Mouse (Mus musculus) neural tube, embryonic 15.5 days (tissue): ENCODE measurements around the gene Eps8l2. TPM values are rescaled to one million over a fixed set of nuclear protein-coding genes. Genes with fewer than 3 reads are reported as not detected.
A peak's percentile ranks its signal among the peaks of the same experiment; 100 is the strongest.

Experiments
- ATAC-seq: fragments of 200-750 bp; cut with Nextera tagmentation; 2 replicates; pipeline ENCODE4 v1.8.0; 2017; ENCODE audit warnings: mild to moderate bottlenecking, moderate TSS enrichment, moderate library complexity; ENCODE audit not compliant: low FRiP score
- H3K27ac ChIP-seq: fragments of 300-500 bp; sonication (generic); replicated peaks from 2 replicates; pipeline ENCODE4 v1.5.1; 2015; ENCODE audit warnings: mild to moderate bottlenecking, inconsistent platforms
- H3K27me3 ChIP-seq: fragments of 300-500 bp; sonication (generic); replicated peaks from 2 replicates; pipeline ENCODE4 v1.6.1; 2015; ENCODE audit warnings: inconsistent platforms
- H3K36me3 ChIP-seq: fragments of 300-500 bp; sonication (generic); 2 replicates; pipeline ENCODE4 v1.6.1; 2015; ENCODE audit warnings: inconsistent platforms
- H3K4me1 ChIP-seq: fragments of 300-500 bp; sonication (generic); 2 replicates; pipeline ENCODE4 v1.6.1; 2015; ENCODE audit warnings: inconsistent platforms
- H3K4me2 ChIP-seq: fragments of 300-500 bp; sonication (generic); 2 replicates; pipeline ENCODE4 v1.6.1; 2015; ENCODE audit warnings: inconsistent platforms, mild to moderate bottlenecking, moderate library complexity
- H3K4me3 ChIP-seq: fragments of 300-500 bp; sonication (generic); replicated peaks from 2 replicates; pipeline ENCODE4 v1.5.1; 2015; ENCODE audit warnings: mild to moderate bottlenecking, inconsistent platforms
- H3K9ac ChIP-seq: fragments of 300-500 bp; sonication (generic); replicated peaks from 2 replicates; pipeline ENCODE4 v1.6.1; 2015; ENCODE audit warnings: mild to moderate bottlenecking, inconsistent platforms
- H3K9me3 ChIP-seq: fragments of 300-500 bp; sonication (generic); replicated peaks from 2 replicates; pipeline ENCODE4 v1.6.1; 2016; ENCODE audit warnings: inconsistent platforms
- WGBS: fragments of 180-500 bp; shearing (Covaris S2); methylation state at CpG from one replicate; pipeline ENCODE4 v1.1.7; 2015; ENCODE audit warnings: mixed read lengths; 5-methylcytosine and 5-hydroxymethylcytosine counted together
- polyA plus RNA-seq: library from polyadenylated mRNA; unstranded; fragments of >200 nt; fragmentation: Nextera tagmentation; extraction: Ambion mirVana; gene quantifications from 2 replicates; pipeline ENCODE4 v1.2.1, GENCODE M21; 2015

The Eps8l2 gene
- polyA plus RNA-seq, 1 experiment from 2014 or later = 0.23 TPM

DNA sequence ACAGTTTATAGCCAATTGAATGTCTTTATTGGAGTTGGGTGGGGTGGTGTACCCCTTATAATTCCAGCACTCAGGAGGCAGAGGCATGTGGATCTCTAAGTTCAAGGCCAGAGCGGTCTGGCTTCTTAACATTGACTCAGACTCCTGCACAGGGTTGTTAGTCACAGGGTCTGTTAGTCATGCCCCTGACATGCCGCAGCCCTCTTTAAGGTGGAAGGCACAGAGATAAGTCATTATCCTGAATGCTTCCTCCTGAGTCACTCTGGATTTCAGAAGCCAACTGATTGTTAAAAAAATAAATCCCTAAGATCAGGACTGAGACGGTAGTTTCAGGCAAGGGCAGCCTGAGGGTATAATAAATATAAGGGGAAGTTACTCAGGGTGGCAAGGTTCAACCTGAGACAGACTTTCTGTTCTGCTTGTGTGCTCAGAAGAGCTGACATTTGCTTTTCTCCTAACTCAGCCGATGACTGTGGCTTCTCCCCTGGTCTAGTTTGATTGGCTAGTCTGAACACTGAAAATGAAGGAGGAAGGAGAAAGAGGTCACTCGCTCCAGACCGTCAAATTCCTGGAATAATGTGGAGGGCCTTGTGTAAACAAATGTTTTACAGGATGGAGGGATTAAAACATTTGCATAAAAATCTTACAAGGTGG is 33.4 kb downstream of the Eps8l2 start:
- no peaks in the 10 kb centered on the region for H3K36me3 ChIP-seq
- H3K27me3 ChIP-seq = no peaks in the 10 kb centered on the region
- no peaks in the 10 kb centered on the region for H3K4me1 ChIP-seq
- no peak for ATAC-seq
- no peak overlapping the region for H3K27ac ChIP-seq
- no peaks in the 10 kb centered on the region for H3K9me3 ChIP-seq
- no peak overlapping the region for H3K4me2 ChIP-seq
- H3K9ac ChIP-seq = no peak overlapping the region
- no peak overlapping the region for H3K4me3 ChIP-seq
- WGBS = 78% methylated on average over 6 of the region's 6 CpGs

DNA sequence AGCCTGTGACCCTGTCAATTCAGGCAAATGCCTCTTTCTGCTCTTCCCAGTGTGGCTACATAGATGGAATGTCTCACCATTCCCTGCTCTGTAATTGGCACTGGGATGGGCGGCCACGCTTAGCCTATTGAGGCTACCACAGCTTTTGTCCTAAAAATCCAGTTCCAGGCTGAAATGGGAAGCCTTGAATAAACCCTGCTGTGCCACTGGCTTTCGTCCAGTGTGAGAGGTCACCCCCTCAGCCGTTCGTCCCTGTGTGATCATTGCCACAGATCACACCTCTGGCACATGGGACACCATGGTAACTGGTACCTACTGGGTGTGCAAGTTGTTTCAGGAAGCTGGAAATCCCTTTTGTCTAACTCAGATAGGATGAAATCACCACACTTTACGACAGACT is 34.9 kb downstream of the Eps8l2 start:
- no peak overlapping the region for H3K27ac ChIP-seq
- H3K4me2 ChIP-seq = no peak overlapping the region
- H3K27me3 ChIP-seq = no peaks in the 10 kb centered on the region
- H3K9ac ChIP-seq = no peak overlapping the region
- no peak for ATAC-seq
- no peaks in the 10 kb centered on the region for H3K9me3 ChIP-seq
- no peaks in the 10 kb centered on the region for H3K4me1 ChIP-seq
- H3K36me3 ChIP-seq = no peaks in the 10 kb centered on the region
- H3K4me3 ChIP-seq = no peak overlapping the region
- 32% methylated on average over 6 of the region's 6 CpGs for WGBS

DNA sequence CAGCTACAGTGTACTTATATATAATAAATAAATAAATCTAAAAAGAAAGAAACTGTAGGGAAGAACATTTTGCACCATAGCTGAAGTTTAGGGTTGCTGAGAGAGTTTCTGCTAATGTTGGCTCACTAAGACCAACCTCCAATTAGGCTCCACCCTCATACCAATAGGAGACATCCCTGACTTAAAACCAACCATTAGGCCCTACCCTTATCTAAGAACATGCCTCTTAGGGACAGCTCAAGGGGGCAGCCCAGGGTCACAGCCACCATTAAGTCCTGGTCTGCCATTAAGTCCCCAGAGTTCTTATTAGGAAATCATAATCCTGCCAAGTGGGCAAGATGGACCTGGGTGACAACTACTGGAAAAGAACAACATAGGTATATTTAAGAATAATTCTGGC is 35.7 kb downstream of the Eps8l2 start:
- no peaks in the 10 kb centered on the region for H3K27me3 ChIP-seq
- no peaks in the 10 kb centered on the region for H3K36me3 ChIP-seq
- no peaks in the 10 kb centered on the region for H3K9me3 ChIP-seq
- no peak overlapping the region for H3K27ac ChIP-seq
- H3K4me1 ChIP-seq = no peaks in the 10 kb centered on the region
- no peak overlapping the region for H3K4me2 ChIP-seq
- no peak overlapping the region for H3K4me3 ChIP-seq
- H3K9ac ChIP-seq = no peak overlapping the region
- no peak for ATAC-seq

DNA sequence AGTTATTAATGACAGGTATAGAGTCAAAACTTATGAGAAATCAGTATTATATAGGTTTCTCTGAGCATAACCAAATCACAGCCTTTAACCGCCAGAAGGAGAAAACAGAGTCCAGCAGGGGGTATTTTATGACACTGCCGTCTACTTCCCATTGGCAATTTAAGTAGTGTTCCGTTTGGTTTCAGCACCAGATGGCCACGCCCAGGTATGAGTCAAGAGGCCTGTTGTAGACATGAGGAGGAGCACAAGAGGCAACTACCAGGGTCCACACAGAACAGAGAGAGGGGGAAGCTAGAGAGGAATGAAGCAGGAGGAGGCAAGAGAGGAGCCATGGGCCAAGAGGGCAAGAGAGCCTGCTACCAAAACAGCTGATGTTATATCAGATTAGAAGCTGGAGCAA is 40.9 kb downstream of the Eps8l2 start:
- Histone ChIP-seq H3K4me1 (no peaks in the 10 kb centered on the region), H3K27ac (no peak overlapping the region), H3K4me3 (no peak overlapping the region), H3K9ac (no peak overlapping the region), H3K9me3 (no peaks in the 10 kb centered on the region), H3K27me3 (no peaks in the 10 kb centered on the region), H3K4me2 (no peak overlapping the region), H3K36me3 (no peaks in the 10 kb centered on the region)
- 34% methylated on average over 4 of the region's 4 CpGs for WGBS
- no peak for ATAC-seq

DNA sequence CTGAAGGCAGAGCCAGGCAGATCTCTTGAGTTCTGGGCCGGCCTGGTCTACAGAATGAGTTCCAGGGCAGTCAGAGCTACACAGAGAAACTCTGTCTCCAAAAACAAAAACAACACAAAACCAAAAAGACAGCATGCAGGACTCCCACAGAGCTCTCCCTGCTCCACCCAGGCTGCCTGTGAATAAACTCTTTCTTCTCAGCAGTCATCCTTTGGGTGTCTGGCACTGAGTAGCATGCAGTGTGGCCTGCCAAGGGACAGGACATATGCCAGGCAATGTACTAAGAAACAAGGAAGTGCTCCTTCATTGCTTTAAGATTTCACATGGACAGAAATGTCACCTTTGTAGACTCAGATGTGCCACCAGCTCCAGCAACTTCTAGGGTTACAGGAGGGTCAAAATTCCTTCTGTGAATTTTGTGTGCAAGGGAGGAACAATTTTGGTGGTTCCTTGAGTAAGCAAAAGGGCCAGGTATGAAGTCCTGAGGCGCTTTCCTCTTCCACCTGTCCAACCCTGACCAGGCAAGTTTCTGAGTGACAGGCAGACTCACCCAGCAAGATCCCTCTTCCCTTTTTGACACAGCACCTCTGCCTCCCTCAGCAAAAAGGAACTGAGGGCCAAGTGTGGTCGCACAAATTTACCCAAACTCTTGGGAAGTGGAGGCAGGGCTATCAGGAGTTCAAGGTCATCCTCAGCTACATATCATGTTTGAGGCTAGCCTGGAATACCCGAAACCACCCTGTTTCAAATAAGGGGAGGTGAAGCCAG is 42.6 kb downstream of the Eps8l2 start:
- no peak overlapping the region for H3K4me2 ChIP-seq
- no peak overlapping the region for H3K9ac ChIP-seq
- no peaks in the 10 kb centered on the region for H3K27me3 ChIP-seq
- no peaks in the 10 kb centered on the region for H3K36me3 ChIP-seq
- H3K27ac ChIP-seq = no peak overlapping the region
- 73% methylated on average over 4 of the region's 4 CpGs for WGBS
- H3K4me3 ChIP-seq = no peak overlapping the region
- ATAC-seq = no peak
- no peaks in the 10 kb centered on the region for H3K4me1 ChIP-seq
- H3K9me3 ChIP-seq = no peaks in the 10 kb centered on the region

DNA sequence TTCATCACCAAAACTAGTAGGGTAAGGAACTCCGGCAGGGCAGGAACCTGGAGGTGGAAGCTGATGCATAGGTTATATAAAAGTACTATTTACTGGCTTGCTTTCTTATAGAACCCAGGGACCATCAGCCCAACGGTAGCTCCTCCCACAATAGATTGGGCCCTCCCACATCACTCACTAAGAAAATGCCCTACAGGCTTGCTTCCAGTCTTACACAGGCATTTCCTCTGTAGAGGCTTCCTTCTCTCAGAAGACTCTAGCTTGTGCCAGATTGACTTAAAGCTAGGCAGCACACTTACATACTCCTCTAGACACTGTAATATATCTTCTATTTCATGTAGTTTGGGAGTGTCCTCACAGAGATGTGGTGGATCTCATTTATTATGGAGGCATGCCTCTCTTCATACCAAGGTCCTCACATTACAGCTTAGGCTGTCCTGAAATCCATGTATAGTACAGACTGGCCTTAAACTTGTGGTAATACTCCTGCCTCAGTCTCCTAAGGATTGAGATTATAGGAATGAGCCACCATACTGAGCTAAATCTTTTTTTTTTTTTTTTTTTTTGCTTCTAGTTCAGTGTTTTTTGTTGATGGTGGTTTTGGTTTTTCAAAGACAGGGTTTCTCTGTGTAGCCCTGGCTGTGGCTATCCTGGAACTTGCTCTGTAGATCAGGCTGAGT is 49.3 kb downstream of the Eps8l2 start:
- Histone ChIP-seq H3K9me3 (no peaks in the 10 kb centered on the region), H3K4me3 (no peak overlapping the region), H3K27me3 (no peaks in the 10 kb centered on the region), H3K4me1 (peaks cover 10% of the 10 kb centered on the region), H3K27ac (no peak overlapping the region), H3K4me2 (no peak overlapping the region), H3K36me3 (no peaks in the 10 kb centered on the region), H3K9ac (no peak overlapping the region)
- ATAC-seq = no peak
- 60% methylated on average over 2 of the region's 2 CpGs for WGBS

DNA sequence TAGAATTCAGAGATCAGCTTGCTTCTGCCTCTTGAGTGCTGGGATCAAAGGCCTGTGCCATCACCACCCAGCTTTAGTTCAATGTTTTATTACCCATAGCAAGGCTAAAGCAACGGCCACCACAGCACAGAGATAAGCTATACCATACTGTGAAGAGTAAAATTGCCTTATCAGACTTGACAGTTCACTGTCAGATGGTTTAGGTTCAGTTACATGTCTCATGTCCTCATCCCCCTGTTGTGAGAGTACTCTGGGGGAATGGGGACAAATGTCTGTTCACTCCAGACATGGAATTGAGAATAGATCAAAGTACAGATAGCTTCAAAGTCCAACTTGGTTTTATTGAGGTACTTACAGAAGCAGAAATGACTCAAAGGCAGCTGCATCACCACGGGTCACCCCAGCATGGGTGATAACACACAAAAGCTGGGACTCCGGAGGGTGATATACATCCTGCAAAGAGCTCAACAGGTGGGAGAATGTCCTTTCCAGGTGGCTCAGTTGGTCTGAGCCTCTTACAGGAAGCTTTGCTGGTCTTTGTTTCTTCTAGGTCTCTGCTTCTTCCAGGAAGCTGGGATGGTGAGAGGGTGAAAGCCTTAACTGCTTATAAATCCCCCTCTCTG is 49.9 kb downstream of the Eps8l2 start:
- no peak for ATAC-seq
- no peak overlapping the region for H3K9ac ChIP-seq
- no peaks in the 10 kb centered on the region for H3K9me3 ChIP-seq
- H3K4me3 ChIP-seq = no peak overlapping the region
- H3K36me3 ChIP-seq = no peaks in the 10 kb centered on the region
- H3K27ac ChIP-seq = no peak overlapping the region
- WGBS = 48% methylated on average over 3 of the region's 3 CpGs
- H3K4me2 ChIP-seq = no peak overlapping the region
- no peaks in the 10 kb centered on the region for H3K27me3 ChIP-seq
- H3K4me1 ChIP-seq = peaks cover 14% of the 10 kb centered on the region

DNA sequence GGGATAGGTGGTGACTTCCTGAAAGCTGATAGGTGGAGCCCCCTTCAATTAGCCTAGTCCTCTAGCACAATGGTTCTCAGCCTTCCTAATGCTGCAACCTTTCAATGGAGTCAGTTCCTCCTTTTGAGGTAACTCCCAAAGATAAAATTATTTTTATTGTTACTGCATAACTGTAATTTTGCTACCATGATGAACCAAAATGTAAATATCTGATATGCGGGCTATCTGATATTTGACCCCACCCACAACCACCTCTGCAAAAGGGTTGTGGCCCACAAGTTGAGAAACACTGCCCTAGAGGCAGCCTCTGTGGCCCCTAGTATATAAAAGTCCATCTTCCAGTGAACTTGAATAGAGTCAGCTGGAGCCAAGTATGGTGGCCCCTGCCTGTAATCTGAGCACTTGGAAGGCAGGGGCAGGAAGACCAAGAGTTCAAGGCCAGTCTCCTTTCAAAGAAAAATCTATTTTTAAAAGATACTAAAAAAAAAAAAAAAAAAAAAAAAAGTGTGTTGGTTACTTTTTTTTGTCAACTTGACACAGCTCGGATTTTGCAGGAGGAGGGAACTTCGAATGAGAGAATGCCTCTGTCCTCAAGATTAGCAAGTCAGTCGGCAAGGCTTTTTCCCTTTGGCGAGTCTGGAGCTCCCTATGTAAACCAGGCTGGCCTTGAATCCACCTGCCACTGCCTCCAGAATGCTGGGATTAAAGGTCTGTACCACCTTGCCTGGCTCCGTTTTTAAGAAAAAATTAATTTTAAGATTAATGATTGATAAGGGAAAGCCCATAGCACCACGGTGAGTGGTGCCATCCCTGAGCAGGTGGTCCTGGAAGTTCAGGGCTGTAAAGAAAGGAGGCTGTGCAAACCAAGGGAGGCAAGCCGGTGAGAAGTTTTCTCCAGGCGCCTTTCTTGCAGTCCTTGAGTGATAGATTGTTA is 51.9 kb downstream of the Eps8l2 start:
- Histone ChIP-seq H3K36me3 (0 out of 2 replicates have a peak, but pooled peaks cover under 1% of the 10 kb centered on the region), H3K27ac (no peak overlapping the region), H3K4me1 (peaks cover 16% of the 10 kb centered on the region), H3K9me3 (no peaks in the 10 kb centered on the region), H3K9ac (no peak overlapping the region), H3K4me3 (no peak overlapping the region), H3K4me2 (peak overlapping the region; percentile 95; the same call in 1 of the 2 replicates), H3K27me3 (no peaks in the 10 kb centered on the region)
- WGBS = 62% methylated on average over 9 of the region's 9 CpGs
- ATAC-seq = no peak

DNA sequence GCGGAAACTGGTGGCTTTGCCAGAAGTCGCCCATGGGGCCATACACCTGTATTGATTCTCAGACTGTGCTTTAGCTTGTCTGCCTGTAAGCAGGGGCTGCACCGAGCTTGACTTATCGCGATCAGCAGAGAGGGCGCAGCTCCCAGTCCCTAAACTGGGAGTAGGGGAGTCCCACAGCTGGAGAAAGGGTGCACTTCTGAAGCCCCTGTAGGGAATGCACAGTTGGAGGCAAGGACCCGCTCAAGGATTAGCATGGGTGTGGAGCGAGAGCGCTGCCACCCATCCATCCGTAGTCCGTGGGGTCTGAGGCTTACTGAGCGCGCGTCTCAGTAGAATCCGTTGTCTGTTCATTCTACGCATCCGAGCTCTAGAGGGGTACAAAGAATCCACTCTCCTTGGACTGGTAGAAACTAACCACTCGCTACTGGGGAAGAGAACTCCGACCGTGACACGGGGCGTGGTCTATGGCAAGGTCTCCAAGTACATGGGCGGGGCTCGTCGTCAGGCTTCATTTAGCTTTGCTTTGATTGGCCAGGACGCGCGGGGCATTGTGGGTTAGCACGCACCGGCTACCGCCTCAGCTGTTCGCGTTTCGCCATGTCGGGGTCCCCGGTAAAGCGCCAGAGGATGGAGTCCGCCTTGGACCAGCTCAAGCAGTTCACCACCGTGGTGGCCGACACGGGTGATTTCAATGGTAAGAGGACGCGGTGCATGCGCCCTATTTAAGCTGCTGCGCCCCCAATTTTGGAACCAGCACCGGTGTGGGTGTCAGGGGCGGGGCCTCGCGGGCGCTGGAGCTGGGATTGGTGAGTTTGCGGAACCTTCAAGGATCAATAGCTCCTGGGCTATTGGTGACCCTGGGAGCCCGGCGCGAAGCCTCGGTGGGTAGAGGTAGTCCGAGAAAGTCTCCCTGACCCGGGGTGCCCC is 53.2 kb downstream of the Eps8l2 start, which contains the start of gene Taldo1:
TSS of gene Taldo1 (plus strand) at position 575 of the 927 bp plus-strand sequence.
- peaks cover 16% of the 10 kb centered on the region for H3K4me1 ChIP-seq
- peak; percentile 94 for ATAC-seq

DNA sequence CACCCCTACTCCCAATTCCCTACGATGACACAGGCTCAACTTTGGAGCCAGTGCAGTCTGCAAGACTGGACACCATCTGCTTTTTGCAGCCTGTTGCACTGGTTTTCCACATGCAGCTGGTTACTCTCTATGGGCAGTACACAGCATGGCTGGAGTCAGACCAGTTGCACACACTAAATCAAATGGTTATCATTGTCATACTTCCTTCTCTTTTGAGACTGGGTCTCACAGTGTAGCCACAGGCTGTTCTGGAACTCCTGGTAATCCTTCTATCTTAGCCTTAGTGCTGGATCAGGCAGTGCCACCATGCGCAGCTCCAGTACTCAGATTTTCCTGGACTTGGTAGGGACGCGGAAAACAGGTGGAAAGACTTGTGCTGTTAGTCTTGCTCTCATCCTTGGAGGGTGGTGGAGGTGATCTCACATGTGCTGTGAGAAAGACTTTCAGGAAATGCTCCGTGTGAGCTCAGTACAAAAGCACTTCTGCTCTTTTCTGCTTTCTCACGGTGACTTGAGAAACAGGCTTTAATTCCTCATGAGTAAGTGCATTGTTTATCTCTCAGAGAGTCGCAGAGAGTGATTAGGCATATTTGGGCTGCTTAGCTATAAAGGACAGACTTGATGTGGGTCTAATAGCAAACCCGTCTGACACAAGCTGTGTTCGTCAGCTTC is 54.0 kb downstream of the Eps8l2 start:
- peak overlapping the region; percentile 95 for H3K4me2 ChIP-seq
- peak overlapping the region; percentile 79 for H3K4me3 ChIP-seq
- H3K27me3 ChIP-seq = no peaks in the 10 kb centered on the region
- 30% methylated on average over 9 of the region's 9 CpGs for WGBS
- ATAC-seq = no peak
- peaks cover 16% of the 10 kb centered on the region for H3K4me1 ChIP-seq
- peak overlapping the region; percentile 77 for H3K9ac ChIP-seq
- peak overlapping the region; percentile 89 for H3K27ac ChIP-seq
- H3K36me3 ChIP-seq = peaks cover 17% of the 10 kb centered on the region
- H3K9me3 ChIP-seq = no peaks in the 10 kb centered on the region

More for the DNA sequence above, 53.2 kb downstream of the Eps8l2 start, which contains the start of gene Taldo1:
- WGBS = under 1% methylated on average over 57 of the region's 57 CpGs
- Histone ChIP-seq H3K36me3 (peaks cover 13% of the 10 kb centered on the region), H3K4me2 (peak within 1 kb of the TSS; percentile 95), H3K27ac (peak within 1 kb of the TSS; percentile 89), H3K9me3 (no peaks in the 10 kb centered on the region), H3K27me3 (no peaks in the 10 kb centered on the region), H3K9ac (peak within 1 kb of the TSS; percentile 77), H3K4me3 (peak within 1 kb of the TSS; percentile 79)
